Mouse (Mus musculus) forebrain, postnatal 0 days (tissue): ENCODE data around the gene Bnip3. TPM values are rescaled to one million over a fixed set of nuclear protein-coding genes. Genes with fewer than 3 reads are reported as not detected.
A peak's percentile ranks its signal among the peaks of the same experiment; 100 is the strongest.

Experiments
- ATAC-seq: fragments of 200-750 bp; cut with Nextera tagmentation; 2 replicates; pipeline ENCODE4 v1.8.0; 2017; ENCODE audit warnings: mild to moderate bottlenecking, moderate library complexity
- DNase-seq: peaks from one replicate; pipeline ENCODE4 v3.0.0-alpha.2; 2015
- H3K27ac ChIP-seq: fragments of 300-500 bp; sonication (generic); 2 replicates; pipeline ENCODE4 v1.5.1; 2014; ENCODE audit warnings: low read depth, mild to moderate bottlenecking, antibody characterized with exemption, low read length, moderate library complexity, mixed read lengths
- H3K27me3 ChIP-seq: fragments of 300-500 bp; sonication (generic); 2 replicates; pipeline ENCODE4 v1.6.1; 2014; ENCODE audit warnings: mild to moderate bottlenecking, low read length, mixed read lengths; ENCODE audit not compliant: insufficient read depth
- H3K36me3 ChIP-seq: fragments of 300-500 bp; sonication (generic); 2 replicates; pipeline ENCODE4 v1.6.1; 2014; ENCODE audit warnings: mild to moderate bottlenecking, moderate library complexity; ENCODE audit not compliant: insufficient read depth
- H3K4me1 ChIP-seq: fragments of 300-500 bp; sonication (generic); 2 replicates; pipeline ENCODE4 v1.6.1; 2014; ENCODE audit warnings: antibody characterized with exemption; ENCODE audit not compliant: insufficient read depth
- H3K4me2 ChIP-seq: fragments of 300-500 bp; sonication (generic); 2 replicates; pipeline ENCODE4 v1.6.1; 2014; ENCODE audit warnings: low read depth, mild to moderate bottlenecking, moderate library complexity
- H3K4me3 ChIP-seq: fragments of 300-500 bp; sonication (generic); 2 replicates; pipeline ENCODE4 v1.5.1; 2014; ENCODE audit warnings: low read depth, low read length, mixed read lengths
- H3K9ac ChIP-seq: fragments of 300-500 bp; sonication (generic); 2 replicates; pipeline ENCODE4 v1.6.1; 2014; ENCODE audit warnings: mild to moderate bottlenecking
- H3K9me3 ChIP-seq: fragments of 300-500 bp; sonication (generic); 2 replicates; pipeline ENCODE4 v1.6.1; 2016; ENCODE audit warnings: low read length
- CTCF ChIP-seq: sonication (generic); IDR thresholded peaks from 2 replicates; pipeline ENCODE4 v1.5.1; 2016; ENCODE audit warnings: antibody characterized with exemption, control low read depth, low read depth
- WGBS: fragments of 180-500 bp; shearing (Covaris S2); extraction: QIAGEN DNeasy Blood & Tissue Kit; methylation state at CpG from one replicate; pipeline ENCODE4 v1.1.7; 2014; 5-methylcytosine and 5-hydroxymethylcytosine counted together
- polyA plus RNA-seq: library from polyadenylated mRNA; unstranded; fragments of >200 nt; fragmentation: Nextera tagmentation; extraction: Ambion mirVana; gene quantifications from 2 replicates; pipeline ENCODE4 v1.2.1, GENCODE M21; 2015
- total RNA-seq: library from RNA; depleted of rRNA; stranded (reverse); fragments of >200 nt; gene quantifications from 2 replicates; pipeline ENCODE4 v1.2.3, GENCODE M21; 2014

Gene Bnip3
- total and polyA plus RNA-seq, 2 experiments from 2014 or later, result 108 to 145 TPM

- Histone ChIP-seq H3K27ac (no peak overlapping the region), H3K4me2 (no peak overlapping the region), H3K4me1 (0 out of 2 replicates have a peak, but pooled peaks cover 4% of the 10 kb centered on the region), H3K27me3 (no peaks in the 10 kb centered on the region), H3K4me3 (no peak overlapping the region), H3K36me3 (no peaks in the 10 kb centered on the region), H3K9me3 (no peaks in the 10 kb centered on the region), H3K9ac (no peak overlapping the region)
- TF ChIP-seq CTCF, result no peak
- 89% methylated on average over 8 of the region's 8 CpGs for WGBS
- ATAC-seq (no peak), DNase-seq (no peak)
Measured at GRCm38 (mm10) chr7:138921611-138922010, 12.3 kb upstream of the Bnip3 start.

- H3K27ac ChIP-seq, result 0 out of 2 replicates have a peak overlapping the region, but pooled peaks have one; percentile 22
Measured at GRCm38 (mm10) chr7:138919156-138919944, 10.0 kb upstream of the Bnip3 start.

GRCm38 (mm10) chr7:138913616-138914015, 4.3 kb upstream of the Bnip3 start:
- Histone ChIP-seq H3K9me3 (no peaks in the 10 kb centered on the region), H3K36me3 (no peaks in the 10 kb centered on the region), H3K27ac (no peak overlapping the region), H3K4me1 (peaks cover 2% of the 10 kb centered on the region), H3K4me2 (no peak overlapping the region), H3K4me3 (no peak overlapping the region), H3K9ac (no peak overlapping the region), H3K27me3 (no peaks in the 10 kb centered on the region)
- no peak for ATAC-seq
- WGBS, result 74% methylated on average over 3 of the region's 3 CpGs
- TF ChIP-seq CTCF, result no peak
- no peak for DNase-seq

More at GRCm38 (mm10) chr7:138919156-138919944, 10.0 kb upstream of the Bnip3 start:
- 0 out of 2 replicates have a peak, but pooled peaks cover 4% of the 10 kb centered on the region for H3K4me1 ChIP-seq
- peak; percentile 64 for DNase-seq
- TF ChIP-seq CTCF, result peak; percentile 30
- no peaks in the 10 kb centered on the region for H3K36me3 ChIP-seq
- H3K9ac ChIP-seq, result no peak overlapping the region
- no peaks in the 10 kb centered on the region for H3K27me3 ChIP-seq
- peak; percentile 32; the same call in 1 of the 2 replicates for ATAC-seq
- H3K4me3 ChIP-seq, result peak overlapping the region; percentile 17
- WGBS, result 3% methylated on average over 26 of the region's 26 CpGs
- H3K9me3 ChIP-seq, result no peaks in the 10 kb centered on the region
- H3K4me2 ChIP-seq, result peak overlapping the region; percentile 50

- peak overlapping the region; percentile 72 for H3K4me3 ChIP-seq
- 25% methylated on average over 7 of the region's 7 CpGs for WGBS
- no peak for DNase-seq
- no peaks in the 10 kb centered on the region for H3K9me3 ChIP-seq
- peaks cover 16% of the 10 kb centered on the region for H3K4me1 ChIP-seq
- no peaks in the 10 kb centered on the region for H3K27me3 ChIP-seq
- no peaks in the 10 kb centered on the region for H3K36me3 ChIP-seq
- no peak for TF ChIP-seq CTCF
- no peak overlapping the region; the same call in 1 of the 2 replicates for H3K27ac ChIP-seq
- H3K9ac ChIP-seq, result peak overlapping the region; percentile 69
- no peak for ATAC-seq
- H3K4me2 ChIP-seq, result peak overlapping the region; percentile 68
Measured at GRCm38 (mm10) chr7:138910193-138910562, 859 bp upstream of the Bnip3 start.

- Histone ChIP-seq H3K9ac (peak overlapping the region; percentile 69), H3K4me3 (peak overlapping the region; percentile 72), H3K4me1 (peaks cover 16% of the 10 kb centered on the region), H3K27me3 (no peaks in the 10 kb centered on the region), H3K36me3 (no peaks in the 10 kb centered on the region), H3K27ac (no peak overlapping the region), H3K9me3 (no peaks in the 10 kb centered on the region), H3K4me2 (peak overlapping the region; percentile 68)
- TF ChIP-seq CTCF, result no peak
- DNase-seq (no peak), ATAC-seq (no peak)
- 7% methylated on average over 10 of the region's 10 CpGs for WGBS
Measured at GRCm38 (mm10) chr7:138908768-138909276, 497 bp downstream of the Bnip3 start.

GRCm38 (mm10) chr7:138907976-138908375, 1.3 kb downstream of the Bnip3 start:
- no peaks in the 10 kb centered on the region for H3K27me3 ChIP-seq
- H3K4me2 ChIP-seq, result no peak overlapping the region
- DNase-seq (no peak), ATAC-seq (no peak)
- no peaks in the 10 kb centered on the region for H3K36me3 ChIP-seq
- TF ChIP-seq CTCF, result no peak
- WGBS, result 75% methylated on average over 5 of the region's 5 CpGs
- H3K9me3 ChIP-seq, result no peaks in the 10 kb centered on the region
- H3K4me3 ChIP-seq, result no peak overlapping the region
- peaks cover 16% of the 10 kb centered on the region for H3K4me1 ChIP-seq
- H3K27ac ChIP-seq, result no peak overlapping the region
- H3K9ac ChIP-seq, result no peak overlapping the region

GRCm38 (mm10) chr7:138907043-138907442, 2.3 kb downstream of the Bnip3 start:
- Histone ChIP-seq H3K4me2 (peak overlapping the region; percentile 28), H3K9me3 (no peaks in the 10 kb centered on the region), H3K4me1 (peaks cover 16% of the 10 kb centered on the region), H3K4me3 (no peak overlapping the region), H3K9ac (no peak overlapping the region), H3K36me3 (no peaks in the 10 kb centered on the region), H3K27ac (no peak overlapping the region), H3K27me3 (no peaks in the 10 kb centered on the region)
- ATAC-seq (no peak; the same call in 1 of the 2 replicates), DNase-seq (peak; percentile 21)
- WGBS, result 12% methylated on average over 7 of the region's 7 CpGs
- no peak for TF ChIP-seq CTCF
